Mouse (Mus musculus) heart, embryonic 13.5 days (tissue): Measurements from ENCODE around the gene Osbpl7. TPM values are rescaled to one million over a fixed set of nuclear protein-coding genes. Genes with fewer than 3 reads are reported as not detected.
A peak's percentile ranks its signal among the peaks of the same experiment; 100 is the strongest.

Experiments used
- ATAC-seq: fragments of 200-750 bp; cut with Nextera tagmentation; 2 replicates; pipeline ENCODE4 v1.8.0; 2017; ENCODE audit warnings: moderate TSS enrichment; ENCODE audit not compliant: insufficient number of reproducible peaks, low FRiP score, low TSS enrichment; ENCODE audit errors: extremely low read depth
- H3K27ac ChIP-seq: fragments of 300-500 bp; sonication (generic); replicated peaks from 2 replicates; pipeline ENCODE4 v1.5.1; 2015; ENCODE audit warnings: moderate library complexity, mild to moderate bottlenecking, inconsistent platforms
- H3K27me3 ChIP-seq: fragments of 300-500 bp; sonication (generic); replicated peaks from 2 replicates; pipeline ENCODE4 v1.6.1; 2015; ENCODE audit warnings: mild to moderate bottlenecking, inconsistent platforms
- H3K36me3 ChIP-seq: fragments of 300-500 bp; sonication (generic); 2 replicates; pipeline ENCODE4 v1.6.1; 2015; ENCODE audit warnings: mild to moderate bottlenecking, inconsistent platforms
- H3K4me1 ChIP-seq: fragments of 300-500 bp; sonication (generic); 2 replicates; pipeline ENCODE4 v1.6.1; 2015; ENCODE audit warnings: inconsistent platforms
- H3K4me2 ChIP-seq: fragments of 300-500 bp; sonication (generic); 2 replicates; pipeline ENCODE4 v1.6.1; 2015; ENCODE audit warnings: inconsistent platforms, mild to moderate bottlenecking, moderate library complexity
- H3K4me3 ChIP-seq: fragments of 300-500 bp; sonication (generic); 2 replicates; pipeline ENCODE4 v1.5.1; 2015; ENCODE audit warnings: moderate library complexity, mild to moderate bottlenecking, inconsistent platforms
- H3K9ac ChIP-seq: fragments of 300-500 bp; sonication (generic); 2 replicates; pipeline ENCODE4 v1.6.1; 2015; ENCODE audit warnings: inconsistent platforms, mild to moderate bottlenecking, moderate library complexity
- H3K9me3 ChIP-seq: fragments of 300-500 bp; sonication (generic); 2 replicates; pipeline ENCODE4 v1.6.1; 2016; ENCODE audit warnings: inconsistent platforms
- WGBS: fragments of 180-500 bp; shearing (Covaris S2); methylation state at CpG from one replicate; pipeline ENCODE4 v1.1.7; 2015; ENCODE audit warnings: mixed read lengths; 5-methylcytosine and 5-hydroxymethylcytosine counted together
- polyA plus RNA-seq: library from polyadenylated mRNA; unstranded; fragments of >200 nt; fragmentation: Nextera tagmentation; extraction: Ambion mirVana; gene quantifications from 2 replicates; pipeline ENCODE4 v1.2.1, GENCODE M21; 2015

The Osbpl7 gene
- polyA plus RNA-seq, 1 experiment from 2014 or later = 6.5 TPM

DNA sequence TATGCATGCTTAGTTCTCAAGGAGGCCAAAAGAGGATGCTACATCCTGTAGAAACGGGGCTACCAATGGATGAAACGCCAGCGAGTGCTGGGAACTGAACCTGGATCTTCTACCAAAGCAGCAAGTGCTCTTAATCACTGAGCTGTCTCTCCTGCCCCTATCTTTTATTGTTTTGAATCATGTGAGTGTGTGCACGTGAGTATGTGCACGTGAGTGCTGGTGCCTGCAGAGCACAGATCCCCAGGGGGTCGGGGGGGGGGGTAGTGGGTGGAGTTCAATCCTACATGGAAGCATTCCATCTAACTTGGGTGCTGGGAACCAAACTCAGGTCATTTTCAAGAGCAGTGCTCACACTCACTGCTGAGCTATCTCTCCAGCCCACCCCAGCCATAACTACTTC is 35.9 kb downstream of the Osbpl7 start:
- Histone ChIP-seq H3K4me3 (no peak overlapping the region), H3K9ac (no peak overlapping the region), H3K9me3 (peaks cover 16% of the 10 kb centered on the region), H3K36me3 (no peaks in the 10 kb centered on the region), H3K4me1 (peaks cover 13% of the 10 kb centered on the region), H3K27me3 (peaks cover 38% of the 10 kb centered on the region), H3K4me2 (no peak overlapping the region), H3K27ac (no peak overlapping the region)
- 61% methylated on average over 6 of the region's 6 CpGs for WGBS
- no peak for ATAC-seq

DNA sequence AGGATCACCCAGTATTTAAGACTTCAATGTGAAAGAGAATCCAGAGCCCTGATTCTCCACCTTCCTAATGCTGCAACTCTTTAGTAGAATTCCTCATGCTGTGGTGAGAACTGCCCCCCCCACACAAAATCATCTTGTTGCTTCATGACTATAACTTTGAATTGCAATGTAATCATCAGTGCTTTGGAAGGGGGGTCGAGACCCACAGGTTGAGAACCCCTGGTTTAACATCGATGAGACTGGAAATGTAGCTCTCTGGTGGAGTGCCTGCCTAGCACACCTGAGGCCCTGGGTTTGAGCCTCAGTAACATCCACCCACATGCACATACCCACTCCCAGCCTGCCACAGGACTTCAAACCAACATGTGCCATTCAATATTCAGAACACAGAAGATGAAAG is 44.2 kb downstream of the Osbpl7 start:
- H3K27me3 ChIP-seq = peaks cover 78% of the 10 kb centered on the region
- no peaks in the 10 kb centered on the region for H3K9me3 ChIP-seq
- 66% methylated on average over 2 of the region's 2 CpGs for WGBS
- peaks cover 7% of the 10 kb centered on the region for H3K4me1 ChIP-seq
- no peak overlapping the region for H3K4me3 ChIP-seq
- H3K4me2 ChIP-seq = no peak overlapping the region
- H3K27ac ChIP-seq = no peak overlapping the region
- ATAC-seq = no peak
- H3K9ac ChIP-seq = no peak overlapping the region
- H3K36me3 ChIP-seq = no peaks in the 10 kb centered on the region

DNA sequence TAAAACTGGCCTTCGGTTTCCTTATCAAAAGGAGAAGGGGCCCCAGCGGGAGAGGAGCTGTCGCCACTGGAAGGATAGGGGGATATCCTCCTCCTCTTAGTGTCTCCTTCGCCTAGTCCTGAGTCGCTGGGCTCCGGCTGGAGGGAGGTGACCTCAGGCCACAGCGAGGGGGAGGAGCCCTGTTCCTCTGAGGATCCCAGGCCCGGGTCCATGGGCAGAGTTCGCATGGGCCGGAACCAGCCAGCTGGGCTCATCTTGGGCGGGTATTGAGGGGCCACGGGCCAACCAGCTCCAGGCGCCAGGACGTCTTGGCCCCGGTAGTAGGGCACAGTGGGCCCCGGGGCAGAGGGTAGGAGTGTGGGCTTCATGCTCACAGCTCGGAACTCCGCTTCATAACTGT is 48.4 kb downstream of the Osbpl7 start:
- no peak for ATAC-seq
- H3K4me1 ChIP-seq = peaks cover 7% of the 10 kb centered on the region
- peak overlapping the region; percentile 22 for H3K4me3 ChIP-seq
- H3K27ac ChIP-seq = no peak overlapping the region
- peak overlapping the region; percentile 25 for H3K9ac ChIP-seq
- WGBS = 13% methylated on average over 16 of the region's 18 CpGs
- H3K4me2 ChIP-seq = peak overlapping the region; percentile 50
- H3K9me3 ChIP-seq = no peaks in the 10 kb centered on the region
- H3K36me3 ChIP-seq = no peaks in the 10 kb centered on the region
- peaks cover 73% of the 10 kb centered on the region for H3K27me3 ChIP-seq

DNA sequence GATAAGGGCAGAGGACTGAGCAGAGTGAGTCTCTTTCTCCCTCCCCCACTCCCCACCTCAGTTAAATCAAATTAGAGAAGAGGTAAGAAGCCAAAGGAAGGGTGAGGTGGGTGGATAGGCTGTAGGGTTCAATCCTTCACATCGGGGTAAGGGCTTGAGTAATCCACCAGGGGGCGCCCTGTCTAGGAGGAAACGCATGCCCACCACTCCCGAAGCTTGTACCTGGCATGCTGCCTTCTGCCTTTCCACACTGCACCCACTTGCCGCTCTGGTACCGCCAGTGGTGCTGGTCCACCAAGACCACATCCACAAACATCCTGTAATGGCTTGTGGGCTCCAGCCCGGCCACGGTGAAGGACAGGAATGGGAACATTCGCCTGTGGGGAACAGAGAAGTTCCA is 51.3 kb downstream of the Osbpl7 start:
- WGBS = 17% methylated on average over 9 of the region's 9 CpGs
- Histone ChIP-seq H3K9me3 (no peaks in the 10 kb centered on the region), H3K4me1 (peaks cover 7% of the 10 kb centered on the region), H3K9ac (no peak overlapping the region), H3K4me2 (no peak overlapping the region), H3K36me3 (no peaks in the 10 kb centered on the region), H3K27ac (no peak overlapping the region), H3K4me3 (no peak overlapping the region), H3K27me3 (peaks cover 54% of the 10 kb centered on the region)
- no peak for ATAC-seq

DNA sequence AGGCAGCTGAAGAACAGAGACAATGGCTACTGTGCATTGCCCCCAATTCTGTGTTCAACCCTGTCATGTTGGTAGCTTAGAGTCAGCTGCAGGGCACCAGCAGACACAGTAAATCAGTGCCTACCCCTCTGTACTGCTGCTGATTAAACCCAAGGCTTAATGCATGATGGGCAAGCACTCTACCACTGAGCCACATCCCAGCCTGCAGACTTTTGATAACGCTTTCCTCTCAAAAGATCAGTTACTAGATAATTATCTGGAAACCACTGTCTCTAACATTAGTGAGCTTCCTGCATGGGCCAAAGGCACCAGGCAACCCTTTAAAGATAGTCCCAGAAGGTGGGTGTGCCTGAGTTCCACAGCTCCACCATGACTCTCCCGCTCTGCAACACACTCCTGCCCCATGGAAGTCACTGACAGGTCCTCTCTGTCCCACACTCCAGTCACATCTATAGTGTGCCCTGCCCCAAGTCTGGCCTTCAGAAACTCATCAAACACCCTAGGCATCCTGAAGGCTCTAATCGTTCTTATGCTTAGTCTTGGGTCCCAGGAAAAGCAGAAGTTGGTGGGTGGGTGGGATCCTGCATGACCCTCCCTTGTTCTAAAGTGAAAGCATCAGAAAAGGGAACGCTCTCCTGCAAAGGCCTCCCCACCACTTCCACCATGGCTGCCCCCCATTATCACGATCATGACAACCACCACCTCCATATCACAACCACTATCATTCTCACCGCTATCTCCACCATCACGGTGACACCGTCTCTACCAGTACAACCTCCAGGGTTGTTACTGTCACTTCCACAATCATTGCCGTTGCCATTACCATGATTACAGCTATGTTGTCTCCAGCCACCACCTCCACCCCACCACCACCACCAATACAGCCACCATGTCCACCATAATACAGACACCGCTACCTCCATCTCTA is 53.0 kb downstream of the Osbpl7 start:
- Histone ChIP-seq H3K27me3 (peaks cover 47% of the 10 kb centered on the region), H3K9me3 (no peaks in the 10 kb centered on the region), H3K4me3 (no peak overlapping the region), H3K27ac (no peak overlapping the region), H3K9ac (no peak overlapping the region), H3K4me2 (no peak overlapping the region), H3K36me3 (no peaks in the 10 kb centered on the region), H3K4me1 (peaks cover 7% of the 10 kb centered on the region)
- no peak for ATAC-seq
- WGBS = 89% methylated on average over 10 of the region's 10 CpGs

DNA sequence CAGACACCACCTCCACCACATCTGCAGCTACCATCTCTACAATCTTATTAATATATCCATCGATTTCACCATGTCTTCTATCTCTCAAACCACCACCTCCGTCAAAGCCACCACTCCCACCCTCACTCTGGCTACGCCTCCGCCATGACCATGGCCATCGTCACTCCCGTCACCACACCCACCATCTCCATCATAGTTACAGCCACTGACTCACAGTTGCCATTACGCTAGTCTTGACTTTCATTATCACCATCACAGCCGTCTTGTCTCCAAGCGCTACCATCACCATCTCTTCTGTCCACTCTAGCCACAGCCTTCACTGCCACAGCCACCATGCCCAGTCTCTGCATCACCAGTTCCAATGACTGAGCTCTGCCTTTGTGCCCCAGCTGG is 53.7 kb downstream of the Osbpl7 start:
- Histone ChIP-seq H3K4me3 (no peak overlapping the region), H3K4me1 (no peaks in the 10 kb centered on the region), H3K27ac (no peak overlapping the region), H3K9me3 (no peaks in the 10 kb centered on the region), H3K9ac (no peak overlapping the region), H3K27me3 (peaks cover 42% of the 10 kb centered on the region), H3K36me3 (no peaks in the 10 kb centered on the region), H3K4me2 (no peak overlapping the region)
- WGBS = 81% methylated on average over 9 of the region's 9 CpGs
- ATAC-seq = no peak

DNA sequence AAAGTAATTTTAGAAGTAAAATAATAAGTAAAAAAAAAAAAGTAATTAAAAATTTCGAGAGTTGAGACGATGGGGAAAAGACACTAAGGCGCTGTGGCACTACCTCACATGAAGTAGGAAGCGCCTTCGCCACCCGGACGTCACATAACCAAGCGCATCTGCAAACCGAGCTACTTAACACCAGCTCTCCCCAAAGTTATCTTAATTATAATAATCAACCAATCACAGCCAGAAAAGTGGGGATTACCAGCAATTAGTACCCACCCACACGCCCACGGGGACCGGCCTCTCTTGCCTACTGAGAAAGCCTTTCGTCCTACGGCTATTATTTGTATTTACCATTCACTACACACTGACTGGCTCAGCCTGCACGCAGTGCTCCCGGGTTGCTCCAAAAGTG is 58.5 kb downstream of the Osbpl7 start:
- no peak for ATAC-seq
- Histone ChIP-seq H3K27ac (no peak overlapping the region), H3K4me3 (no peak overlapping the region), H3K4me2 (no peak overlapping the region), H3K36me3 (no peaks in the 10 kb centered on the region), H3K9me3 (no peaks in the 10 kb centered on the region), H3K9ac (no peak overlapping the region), H3K4me1 (peaks cover under 1% of the 10 kb centered on the region), H3K27me3 (peaks cover 56% of the 10 kb centered on the region)
- WGBS = 76% methylated on average over 16 of the region's 16 CpGs

DNA sequence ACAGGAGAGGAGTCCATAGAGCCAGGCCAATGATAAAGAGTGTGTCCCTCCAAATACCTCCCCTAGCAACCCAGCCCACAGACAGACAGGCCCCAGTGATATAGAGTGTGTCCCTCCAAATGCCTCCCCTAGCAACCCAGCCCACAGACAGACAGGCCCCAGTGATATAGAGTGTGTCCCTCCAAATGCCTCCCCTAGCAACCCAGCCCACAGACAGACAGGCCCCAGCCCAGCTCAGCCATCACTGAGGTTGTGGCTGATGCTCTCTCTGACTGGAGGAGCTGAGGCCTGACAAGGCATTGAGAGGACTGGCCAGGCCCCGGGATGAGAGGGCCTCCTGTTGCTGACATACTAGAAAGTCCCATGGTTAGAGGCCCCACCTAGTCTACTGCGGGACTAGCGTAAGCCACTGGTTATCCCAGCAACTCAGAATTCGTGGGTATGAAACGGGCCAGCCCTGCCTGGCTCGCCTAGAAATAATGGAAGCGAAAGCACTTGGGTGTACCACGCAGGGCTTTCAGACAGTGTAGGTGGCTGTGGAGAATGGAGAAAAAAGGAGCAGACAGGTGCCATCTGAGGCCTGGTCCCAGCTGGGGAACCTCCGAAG is 62.2 kb downstream of the Osbpl7 start:
- no peak overlapping the region for H3K4me3 ChIP-seq
- no peak overlapping the region for H3K27ac ChIP-seq
- peaks cover 82% of the 10 kb centered on the region for H3K27me3 ChIP-seq
- H3K36me3 ChIP-seq = no peaks in the 10 kb centered on the region
- WGBS = 74% methylated on average over 9 of the region's 9 CpGs
- H3K4me1 ChIP-seq = peaks cover 20% of the 10 kb centered on the region
- no peak for ATAC-seq
- H3K9ac ChIP-seq = no peak overlapping the region
- H3K9me3 ChIP-seq = no peaks in the 10 kb centered on the region
- no peak overlapping the region for H3K4me2 ChIP-seq

DNA sequence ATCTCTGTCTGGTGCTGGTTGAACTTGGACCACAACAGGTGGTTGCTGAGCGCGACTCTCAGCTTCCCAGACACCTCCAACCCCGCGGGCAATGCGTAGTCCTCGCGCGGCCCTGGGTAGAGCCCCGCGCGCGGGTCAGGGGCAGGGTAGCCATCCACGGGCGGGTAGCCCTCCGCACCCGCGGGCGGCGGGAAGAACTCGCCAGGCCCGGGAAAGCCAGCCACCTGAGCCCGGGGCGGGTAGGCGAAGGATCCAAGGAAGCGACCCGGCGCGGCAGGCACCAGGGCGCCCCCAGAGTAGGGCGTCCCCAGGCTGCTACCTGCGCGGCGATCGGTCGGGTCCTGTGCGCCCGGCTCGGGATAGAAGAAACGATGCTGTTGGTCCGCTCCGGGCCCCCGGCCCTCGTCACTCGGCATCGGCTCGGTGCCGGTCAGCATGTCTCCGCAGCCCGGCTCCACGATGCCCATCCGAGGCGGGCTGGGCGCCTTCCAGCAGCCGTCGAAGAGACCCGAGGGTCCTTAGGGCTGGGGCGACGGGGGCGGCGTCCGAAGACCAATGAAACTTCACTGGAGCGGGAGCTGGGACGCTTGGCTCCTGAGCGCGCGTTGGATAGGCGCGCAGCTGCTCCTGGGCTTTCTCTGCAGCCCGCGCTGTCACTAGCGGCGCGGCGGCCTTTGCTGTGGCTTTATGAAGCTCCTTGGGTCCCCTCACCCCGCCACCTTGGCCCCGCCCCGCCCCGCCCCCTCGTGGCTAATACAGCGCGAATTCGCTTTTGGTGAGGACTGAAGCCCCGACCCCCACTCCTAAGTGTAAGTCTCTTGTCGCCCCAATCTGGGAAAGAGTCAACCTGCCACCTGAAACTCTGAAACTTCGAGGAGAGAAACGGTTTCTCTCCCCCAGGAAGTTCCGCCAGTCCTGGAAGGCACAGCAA is 64.5 kb downstream of the Osbpl7 start, which contains the start of gene Tbx21:
TSS of gene Tbx21 (minus strand) at position 661 of the 931 bp plus-strand sequence.
- no peak within 1 kb of the TSS for H3K27ac ChIP-seq
- peaks cover 91% of the 10 kb centered on the region for H3K27me3 ChIP-seq
- peak within 1 kb of the TSS; percentile 51 for H3K4me3 ChIP-seq
- no peak for ATAC-seq
- no peaks in the 10 kb centered on the region for H3K36me3 ChIP-seq
- H3K9ac ChIP-seq = peak within 1 kb of the TSS; percentile 53
- H3K4me1 ChIP-seq = peaks cover 20% of the 10 kb centered on the region
- H3K4me2 ChIP-seq = peak within 1 kb of the TSS; percentile 78
- WGBS = 1% methylated on average over 87 of the region's 87 CpGs
- no peaks in the 10 kb centered on the region for H3K9me3 ChIP-seq

DNA sequence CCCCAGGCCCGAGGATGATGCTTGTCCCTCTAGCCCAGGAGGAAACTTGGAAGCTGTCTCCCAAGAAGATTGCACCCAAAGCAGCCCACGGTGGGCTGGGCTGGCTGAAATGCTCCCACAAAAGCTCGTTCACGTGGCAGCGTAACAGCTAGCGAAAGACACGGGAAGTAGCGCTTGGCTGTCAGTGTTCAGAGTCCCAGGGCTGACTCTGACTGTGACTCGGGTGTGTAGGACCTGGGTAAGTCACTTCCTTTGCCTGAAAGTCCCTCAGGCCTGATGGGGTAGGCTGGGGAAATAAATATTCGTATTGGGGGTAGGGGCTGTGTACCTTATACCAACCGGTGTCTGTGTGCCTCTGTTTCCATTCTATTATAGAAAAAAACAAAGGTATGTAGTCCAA is 65.4 kb downstream of the Osbpl7 start:
- H3K4me2 ChIP-seq = peak overlapping the region; percentile 78
- H3K27me3 ChIP-seq = peaks cover 97% of the 10 kb centered on the region
- peaks cover 25% of the 10 kb centered on the region for H3K4me1 ChIP-seq
- H3K9ac ChIP-seq = no peak overlapping the region
- H3K4me3 ChIP-seq = peak overlapping the region; percentile 51
- no peaks in the 10 kb centered on the region for H3K36me3 ChIP-seq
- no peak for ATAC-seq
- no peak overlapping the region for H3K27ac ChIP-seq
- 8% methylated on average over 11 of the region's 11 CpGs for WGBS
- no peaks in the 10 kb centered on the region for H3K9me3 ChIP-seq
